Mouse (Mus musculus) urinary bladder, postnatal 14 days (tissue): ENCODE measurements around the gene Abcg1.

Source experiments
- DNase-seq: peaks from one replicate; pipeline ENCODE4 v3.0.0; 2021; ENCODE audit warnings: low spot score

Abcg1 gene

DNA sequence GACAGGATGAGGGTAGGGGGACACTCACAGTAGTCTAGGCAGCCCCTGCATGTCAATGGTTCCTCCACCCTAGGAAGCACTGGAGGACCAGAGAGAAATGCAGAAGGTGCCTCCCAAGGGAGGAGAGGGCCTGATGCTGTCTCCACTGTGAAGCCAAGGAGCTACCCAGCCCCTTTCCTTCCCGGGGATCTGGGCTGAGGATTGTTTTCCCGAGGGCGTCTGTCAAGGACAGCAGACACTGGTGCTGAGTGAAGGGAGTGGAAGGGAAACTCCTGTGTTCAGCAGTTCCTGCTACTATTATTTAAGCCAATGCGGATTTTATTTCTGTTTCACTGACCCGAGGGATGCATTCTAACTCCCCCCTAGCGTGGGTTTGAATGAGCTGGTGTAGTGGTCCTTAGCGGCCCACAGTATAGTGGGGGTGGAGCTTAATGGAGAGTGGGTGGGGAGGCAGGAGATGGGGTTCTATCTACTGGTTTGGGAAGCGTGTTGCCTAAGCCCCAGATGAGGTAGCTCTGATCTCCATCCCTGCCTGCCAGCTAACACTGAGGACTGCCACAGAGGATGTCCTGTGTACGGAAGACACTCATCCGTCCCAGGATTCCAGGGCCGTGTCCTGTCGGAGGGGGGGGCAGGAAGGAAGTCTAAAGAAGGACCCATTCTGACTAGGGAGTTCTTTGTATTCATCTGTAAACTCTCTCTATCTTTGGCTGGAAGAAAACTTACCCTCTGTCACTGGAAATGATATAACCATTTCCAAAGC, 21.8 kb downstream of the Abcg1 start:
- no peak for DNase-seq

GRCm38 (mm10) chr17:31082296-31083078, 25.0 kb downstream of the Abcg1 start:
- no peak for DNase-seq

DNA sequence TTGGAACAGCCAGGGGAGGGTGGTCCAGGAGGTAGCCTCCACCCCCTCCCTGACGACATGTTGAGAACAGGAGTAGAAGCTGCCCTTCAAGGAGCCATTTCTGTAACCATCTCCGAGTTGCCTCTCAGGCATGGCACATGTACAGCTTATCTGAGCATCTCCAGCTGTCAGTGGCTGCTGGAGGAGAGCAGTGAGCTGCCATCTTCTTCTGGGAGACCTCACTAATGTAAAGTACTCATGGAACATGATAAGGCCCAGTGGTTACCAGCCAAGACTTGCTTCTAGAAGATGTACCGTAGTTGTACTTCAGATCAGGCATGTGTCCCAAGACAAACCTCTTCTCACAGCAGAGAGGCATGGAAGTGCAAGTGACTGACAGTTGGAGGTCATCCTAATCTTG, 28.0 kb downstream of the Abcg1 start:
- DNase-seq: no peak

GRCm38 (mm10) chr17:31086196-31086595, 28.7 kb downstream of the Abcg1 start:
- DNase-seq: no peak

DNA sequence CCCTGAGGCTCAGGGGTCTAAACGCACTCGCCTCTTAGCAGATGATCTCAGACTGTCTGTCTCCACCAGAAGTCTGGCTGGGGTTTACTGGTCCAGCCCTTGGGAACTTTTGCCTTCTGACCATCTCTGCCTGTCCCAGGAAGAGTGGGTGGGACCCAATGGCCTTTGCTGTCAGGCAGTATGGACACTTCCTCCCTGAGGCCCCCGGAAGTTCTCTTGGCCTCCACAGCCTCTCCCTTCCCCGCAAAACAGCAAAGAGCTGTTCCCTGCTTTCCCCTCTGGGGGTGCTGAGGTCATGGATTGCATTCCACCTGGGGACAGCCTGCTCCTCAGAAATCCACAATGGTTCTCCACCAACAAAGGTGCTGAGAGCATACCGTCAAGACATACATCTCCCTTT, 31.2 kb downstream of the Abcg1 start:
- no peak for DNase-seq

DNA sequence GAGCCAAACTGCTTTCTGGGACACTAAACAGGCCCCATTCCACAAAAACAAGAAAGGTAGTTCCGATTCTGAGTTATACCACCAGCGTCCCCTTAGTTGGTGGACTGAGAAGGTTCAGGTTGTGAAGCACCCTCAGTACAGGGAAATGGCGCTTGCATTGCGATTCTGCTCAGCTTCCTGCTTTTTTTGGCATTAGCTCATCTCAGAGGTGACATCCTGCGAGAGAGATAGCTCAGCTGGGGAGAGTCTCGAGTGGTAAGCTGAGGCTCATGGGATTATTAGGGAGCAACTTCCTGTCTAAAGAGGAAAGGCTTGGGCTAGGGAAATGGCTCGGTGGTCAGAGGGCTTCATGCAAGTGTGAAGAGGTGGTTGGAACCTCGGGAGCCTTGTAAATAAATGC, 32.4 kb downstream of the Abcg1 start:
- no peak for DNase-seq

GRCm38 (mm10) chr17:31091023-31091735, 33.7 kb downstream of the Abcg1 start:
- no peak for DNase-seq

- DNase-seq: no peak
Measured at GRCm38 (mm10) chr17:31094781-31095180, 37.3 kb downstream of the Abcg1 start.

DNA sequence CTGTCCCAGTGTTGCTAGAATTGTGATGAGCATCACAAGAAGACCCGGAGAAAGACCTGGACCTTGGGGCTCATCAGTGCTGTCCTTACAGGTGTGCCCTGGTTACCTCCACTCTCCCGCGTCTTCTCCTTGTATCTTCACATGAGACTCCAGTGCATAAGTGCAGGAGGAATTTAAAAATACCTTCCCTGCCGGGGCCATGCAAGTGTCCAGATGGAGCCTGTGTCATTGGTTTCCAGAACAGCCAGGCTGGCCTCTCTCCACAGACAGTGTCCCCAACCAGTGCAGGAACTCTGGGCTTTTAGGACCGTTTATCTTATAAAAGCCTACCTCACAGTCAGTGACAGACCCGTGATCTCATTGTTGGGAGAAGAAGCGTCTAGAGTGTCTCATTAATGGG, 38.1 kb downstream of the Abcg1 start:
- DNase-seq: no peak

GRCm38 (mm10) chr17:31096893-31097292, 39.4 kb downstream of the Abcg1 start:
- DNase-seq: no peak

GRCm38 (mm10) chr17:31098788-31099187, 41.3 kb downstream of the Abcg1 start:
- DNase-seq: no peak

DNA sequence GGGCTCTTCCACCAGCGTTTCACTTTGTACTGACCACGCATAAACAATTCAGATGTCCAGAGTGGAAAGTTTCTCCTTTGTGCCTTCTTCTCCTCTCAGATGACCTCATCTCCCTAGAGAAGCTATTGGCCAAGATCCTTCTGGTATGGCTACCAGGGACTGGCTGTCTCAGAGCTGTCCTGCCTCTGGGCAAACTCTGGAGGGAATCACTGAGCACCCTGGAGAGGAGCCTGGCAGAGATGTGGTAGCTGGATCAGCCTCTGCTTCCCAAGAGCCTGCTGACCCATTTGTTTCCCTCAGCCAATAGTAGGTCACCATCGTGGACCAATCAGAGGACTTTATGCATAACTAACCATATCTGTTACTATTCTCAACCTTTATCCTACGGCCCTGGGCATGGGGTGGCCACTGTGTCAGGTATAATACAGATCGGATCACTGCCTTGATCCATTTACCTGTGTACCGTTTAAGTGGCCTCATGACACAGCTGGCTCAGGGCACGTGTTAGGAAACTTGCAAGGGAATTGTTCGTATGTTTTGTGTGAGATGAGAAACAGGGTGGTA, 45.6 kb downstream of the Abcg1 start:
- DNase-seq: no peak

DNA sequence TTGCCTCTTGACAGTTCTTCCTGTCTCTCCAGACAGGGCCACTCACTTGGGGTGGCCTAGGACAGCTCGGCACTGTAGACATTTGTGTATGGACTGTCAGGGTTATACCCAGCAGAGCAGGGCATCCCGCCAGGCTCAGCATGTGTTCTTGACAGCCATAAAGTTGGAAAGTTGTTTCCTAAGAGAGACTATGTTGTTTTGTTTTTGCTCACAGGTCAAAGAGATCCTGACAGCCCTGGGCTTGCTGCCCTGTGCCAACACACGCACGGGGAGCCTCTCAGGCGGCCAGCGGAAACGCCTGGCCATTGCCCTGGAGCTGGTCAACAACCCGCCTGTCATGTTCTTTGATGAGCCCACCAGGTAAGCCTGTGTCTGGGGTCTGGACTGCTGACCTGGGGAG, 46.3 kb downstream of the Abcg1 start:
- DNase-seq: no peak

DNA sequence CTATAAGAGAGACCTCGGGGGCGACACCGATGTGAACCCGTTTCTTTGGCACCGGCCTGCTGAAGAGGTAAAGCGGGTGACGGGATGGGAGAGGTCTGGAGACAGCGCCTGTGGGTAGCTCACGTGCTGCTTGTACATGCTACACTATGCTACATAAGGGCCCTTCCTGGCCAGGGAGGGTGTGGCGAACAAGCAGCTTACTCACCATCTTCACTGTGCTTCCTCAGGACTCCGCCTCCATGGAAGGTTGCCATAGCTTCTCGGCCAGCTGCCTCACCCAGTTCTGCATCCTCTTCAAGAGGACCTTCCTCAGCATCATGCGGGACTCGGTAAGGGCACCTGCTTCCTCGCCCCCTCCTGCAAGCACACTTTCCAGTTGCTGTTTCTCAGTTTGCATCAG, 50.9 kb downstream of the Abcg1 start:
- peak; percentile 46 for DNase-seq

- DNase-seq: no peak
Measured at GRCm38 (mm10) chr17:31113191-31113856, 55.8 kb downstream of the Abcg1 start.

DNA sequence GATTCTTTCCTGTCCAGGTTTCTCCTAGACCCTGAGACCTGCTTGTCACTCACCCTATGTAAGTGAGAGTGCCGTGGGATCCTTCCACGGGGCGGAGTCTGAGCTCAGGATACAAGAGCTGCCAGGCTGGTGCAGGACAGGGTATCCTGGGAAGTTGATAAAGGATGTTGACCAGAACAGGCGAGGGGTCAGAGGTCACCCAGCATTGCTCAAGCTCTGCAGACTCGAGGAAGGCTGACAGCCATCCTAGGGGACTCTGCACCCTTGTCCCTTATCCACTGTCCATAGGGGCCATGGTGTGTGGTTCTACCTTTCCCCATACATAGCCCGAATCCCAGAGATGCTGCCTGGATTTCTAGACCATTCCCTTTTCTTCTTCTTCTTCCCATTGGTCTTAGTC, 58.6 kb downstream of the Abcg1 start:
- no peak for DNase-seq

DNA sequence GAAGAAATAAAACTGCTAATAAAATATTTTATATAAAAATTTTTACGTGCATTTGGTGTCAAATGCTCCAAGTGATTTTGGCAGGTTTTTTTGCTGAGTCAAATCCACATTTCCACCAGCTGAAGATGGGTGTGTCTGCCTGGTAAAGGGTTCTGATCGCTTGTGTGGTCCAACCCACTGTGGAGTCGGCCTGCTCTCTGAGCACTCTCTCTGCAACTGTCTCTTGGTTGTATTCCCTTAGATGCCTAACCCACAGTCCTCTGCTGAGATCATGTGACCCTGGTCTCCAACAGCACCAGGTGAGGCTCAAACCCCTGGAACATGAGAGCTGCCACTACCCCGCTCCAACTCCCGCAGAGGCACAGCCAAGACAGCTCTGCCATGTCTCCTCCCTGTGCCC, 60.5 kb downstream of the Abcg1 start:
- DNase-seq: no peak

GRCm38 (mm10) chr17:31119429-31119828, 62.0 kb downstream of the Abcg1 start:
- peak; percentile 77 for DNase-seq

DNA sequence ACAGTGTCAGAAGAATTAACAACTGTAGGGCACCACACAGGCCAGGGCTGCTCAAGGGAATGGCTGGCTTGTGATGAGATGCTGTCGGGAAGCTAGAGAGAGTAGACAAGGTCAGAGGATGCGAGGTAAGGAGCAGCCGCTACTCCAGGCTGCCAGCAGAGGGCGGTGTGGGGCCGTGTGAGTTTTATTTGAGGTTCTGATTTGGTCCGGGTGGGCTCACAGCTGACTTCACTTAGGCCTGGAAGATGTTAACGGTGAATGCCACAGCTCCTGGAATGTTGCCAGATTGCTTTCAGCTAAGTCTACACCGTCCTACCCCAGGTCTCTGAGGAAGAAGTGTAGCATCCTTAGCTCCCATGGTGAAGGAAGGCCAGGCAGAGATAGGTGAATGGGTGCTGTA, 64.5 kb downstream of the Abcg1 start:
- DNase-seq: peak; percentile 16

- DNase-seq: no peak
Measured at GRCm38 (mm10) chr17:31125548-31126266, 68.2 kb downstream of the Abcg1 start.

GRCm38 (mm10) chr17:31128708-31129318, 71.3 kb downstream of the Abcg1 start:
- DNase-seq: no peak
